Mouse (Mus musculus) cortical plate, adult 2 months (tissue): ENCODE data around the gene Ascl1.

Source experiments
- CTCF ChIP-seq: fragments of 200-500 bp; IDR thresholded peaks from 2 replicates; pipeline ENCODE4 v1.5.1; 2011; ENCODE audit warnings: mild to moderate bottlenecking, control low read depth, low read length; ENCODE audit not compliant: insufficient read depth; ENCODE audit errors: extremely low read depth
- POLR2A ChIP-seq: fragments of 200-500 bp; IDR thresholded peaks from 2 replicates; pipeline ENCODE4 v1.6.1; 2011; ENCODE audit warnings: mild to moderate bottlenecking, low read length, control low read depth; ENCODE audit not compliant: insufficient read depth; ENCODE audit errors: extremely low read depth

DNA sequence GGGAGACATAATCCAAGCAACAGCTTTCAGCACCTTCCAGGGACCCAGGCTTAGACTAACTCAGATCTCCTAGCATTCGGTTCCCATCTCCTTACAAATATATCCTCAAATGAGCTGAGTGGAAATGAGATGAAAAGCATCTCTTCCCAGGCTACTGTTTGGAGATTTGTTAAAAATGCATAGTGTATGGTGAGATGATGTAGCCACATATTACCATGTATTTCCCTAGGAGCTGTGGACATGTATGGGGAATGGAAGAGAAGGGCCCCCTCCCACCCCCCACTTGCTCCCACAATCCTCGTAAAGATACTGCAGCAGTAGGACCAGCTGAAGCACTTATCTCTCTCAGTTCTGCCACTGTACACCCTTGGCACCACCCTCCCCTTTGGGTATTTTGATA, 3.1 kb downstream of the Ascl1 start:
- TF ChIP-seq CTCF (no peak), POLR2A (no peak)
